Mouse (Mus musculus): ENCODE data around the gene Adra2c.

The Adra2c gene

GRCm38 (mm10) chr5:35278019-35278418, at the start of gene Adra2c:
Gene Adra2c, plus strand, starts transcription at chr5:35278319.
- DNase-seq (ENCODE audit: low spot score in 2 of 2), result no peak

- DNase-seq (ENCODE audit: low spot score in 2 of 2), result no peak
Measured at GRCm38 (mm10) chr5:35233142-35233541, 45.0 kb upstream of the Adra2c start.

GRCm38 (mm10) chr5:35237757-35238156, 40.4 kb upstream of the Adra2c start:
- DNase-seq (ENCODE audit: low spot score in 2 of 2), result no peak

GRCm38 (mm10) chr5:35238627-35239026, 39.5 kb upstream of the Adra2c start:
- DNase-seq (ENCODE audit: low spot score in 2 of 2), result no peak

GRCm38 (mm10) chr5:35241556-35241955, 36.6 kb upstream of the Adra2c start:
- no peak for DNase-seq (ENCODE audit: low spot score in 2 of 2)

- peak in 1 of 2 experiments; percentile 15 for DNase-seq (ENCODE audit: low spot score in 2 of 2)
Measured at GRCm38 (mm10) chr5:35244204-35244603, 33.9 kb upstream of the Adra2c start.

GRCm38 (mm10) chr5:35245555-35246273, 32.4 kb upstream of the Adra2c start:
- DNase-seq (ENCODE audit: low spot score in 2 of 2), result peak; percentile 48 to 73

- DNase-seq (ENCODE audit: low spot score in 2 of 2), result no peak
Measured at GRCm38 (mm10) chr5:35254964-35255716, 23.0 kb upstream of the Adra2c start.

GRCm38 (mm10) chr5:35263716-35264115, 14.4 kb upstream of the Adra2c start:
- DNase-seq (ENCODE audit: low spot score in 2 of 2), result no peak

- DNase-seq (ENCODE audit: low spot score in 2 of 2), result no peak
Measured at GRCm38 (mm10) chr5:35267486-35267885, 10.6 kb upstream of the Adra2c start.

- no peak for DNase-seq (ENCODE audit: low spot score in 2 of 2)
Measured at GRCm38 (mm10) chr5:35275356-35275755, 2.8 kb upstream of the Adra2c start.

- DNase-seq (ENCODE audit: low spot score in 2 of 2), result peak in 1 of 2 experiments; percentile 66
Measured at GRCm38 (mm10) chr5:35278741-35279695, 899 bp downstream of the Adra2c start.

- DNase-seq (ENCODE audit: low spot score in 2 of 2), result no peak
Measured at GRCm38 (mm10) chr5:35279696-35280001, 1.5 kb downstream of the Adra2c start.

- DNase-seq (ENCODE audit: low spot score in 2 of 2), result peak in 1 of 2 experiments; percentile 57
Measured at GRCm38 (mm10) chr5:35280002-35280782, 2.1 kb downstream of the Adra2c start.

- peak in 1 of 2 experiments; percentile 10 for DNase-seq (ENCODE audit: low spot score in 2 of 2)
Measured at GRCm38 (mm10) chr5:35280783-35281165, 2.7 kb downstream of the Adra2c start.

- DNase-seq (ENCODE audit: low spot score in 2 of 2), result no peak
Measured at GRCm38 (mm10) chr5:35285281-35285680, 7.2 kb downstream of the Adra2c start.

GRCm38 (mm10) chr5:35286190-35286589, 8.1 kb downstream of the Adra2c start:
- no peak for DNase-seq (ENCODE audit: low spot score in 2 of 2)

- DNase-seq (ENCODE audit: low spot score in 2 of 2), result no peak
Measured at GRCm38 (mm10) chr5:35299621-35300020, 21.5 kb downstream of the Adra2c start.

GRCm38 (mm10) chr5:35304191-35304590, 26.1 kb downstream of the Adra2c start:
- no peak for DNase-seq (ENCODE audit: low spot score in 2 of 2)

- no peak for DNase-seq (ENCODE audit: low spot score in 2 of 2)
Measured at GRCm38 (mm10) chr5:35305332-35305731, 27.2 kb downstream of the Adra2c start.

GRCm38 (mm10) chr5:35306692-35307091, 28.6 kb downstream of the Adra2c start:
- no peak for DNase-seq (ENCODE audit: low spot score in 2 of 2)

Measured in left cerebral cortex, adult 9 months (tissue).